ENCODE assay signal across 8 mouse cellular contexts in the genomic region with DNA sequence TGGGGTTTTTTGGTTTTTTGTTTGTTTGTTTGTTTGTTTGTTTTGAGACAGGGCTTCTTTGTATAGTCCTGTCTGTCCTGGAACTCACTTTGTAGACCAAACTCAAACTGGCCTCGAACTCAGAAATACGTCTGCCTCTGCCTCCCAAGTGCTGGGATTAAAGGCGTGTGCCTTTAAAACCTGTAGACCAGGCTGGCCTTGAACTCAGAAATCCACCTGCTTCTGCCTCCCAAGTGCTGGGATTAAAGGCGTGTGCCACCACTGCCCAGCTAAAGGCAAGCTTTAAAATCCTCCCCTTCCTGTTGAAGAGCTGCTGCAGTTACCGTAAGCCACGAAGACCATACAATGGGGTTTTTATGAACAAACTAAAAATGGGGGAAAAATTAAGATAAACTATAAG. TPM values are rescaled to one million over a fixed set of nuclear protein-coding genes. Genes with fewer than 3 reads are reported as not detected.
DNase-seq lines count a peak whose midpoint lies in the region; ATAC-seq and TF ChIP-seq lines count a peak whose summit lies in the region.
"Not testable (repeated sequence)": the region's sequence is repeated elsewhere in the genome, so short reads cannot be mapped to it uniquely, and the experiment has no call there.

TSS of gene Larp4 (plus strand) at position 301 of the 400 bp plus-strand sequence.

- intact Hi-C loops in gastrocnemius, postnatal 14 days (cut with DNase I; ENCODE audit: low total_unique reads), result loop anchor here (5.0 kb wide), 1 partner anchor 1357 kb away; the partner anchor contains the start of gene Adcy6
- intact Hi-C loops in heart, postnatal 25 days (cut with DNase I), result not testable (repeated sequence)

- not testable (repeated sequence) for TF ChIP-seq CTCF in MEL (IDR thresholded peaks at IDR 0.05 in 2 of 3, conservative IDR thresholded peaks at IDR 0.05 in 1 of 3; ENCODE audit: control insufficient read depth in 1 of 3, insufficient read depth in 1 of 3, low read depth in 2 of 3, low read length in 3 of 3, poor library complexity in 1 of 3, severe bottlenecking in 1 of 3)

- H3K4me2 ChIP-seq in embryonic facial prominence, embryonic 12.5 days (replicated peaks); kidney, embryonic 16.5 days (replicated peaks; ENCODE audit: low read depth, low read length); limb, embryonic 12.5 days; stomach, embryonic 15.5 days: not testable (repeated sequence)

- not testable (repeated sequence) for H3K27ac ChIP-seq in MEL (ENCODE audit: control insufficient read depth, low read depth, low read length); embryonic facial prominence, embryonic 12.5 days; kidney, embryonic 16.5 days (ENCODE audit: low read length); limb, embryonic 12.5 days; stomach, embryonic 15.5 days

- TF ChIP-seq EP300 in MEL (IDR thresholded peaks at IDR 0.05; ENCODE audit: low read depth in 1 of 2, low read length in 2 of 2), result not testable (repeated sequence)

- peaks cover 0 to 20% of the 10 kb centered on the region in 2 experiments; a peak in 3 of 4 replicates for H3K36me3 ChIP-seq in MEL (ENCODE audit: control insufficient read depth in 1 of 2, insufficient read depth in 2 of 2, low read length in 2 of 2)
- not testable (repeated sequence) for H3K36me3 ChIP-seq in embryonic facial prominence, embryonic 12.5 days; kidney, embryonic 16.5 days (ENCODE audit: insufficient read depth, low read length); limb, embryonic 12.5 days; stomach, embryonic 15.5 days

- not testable (repeated sequence) for H3K9me3 ChIP-seq in MEL (replicated peaks; ENCODE audit: insufficient read depth, low read length); embryonic facial prominence, embryonic 12.5 days; kidney, embryonic 16.5 days (ENCODE audit: low read length); limb, embryonic 12.5 days; stomach, embryonic 15.5 days

- not testable (repeated sequence) for TF ChIP-seq POLR2A in MEL (IDR thresholded peaks at IDR 0.05; ENCODE audit: control insufficient read depth in 1 of 2, insufficient read depth in 1 of 2, low read depth in 1 of 2, low read length in 2 of 2, poor library complexity in 1 of 2)

- TF ChIP-seq RAD21 in MEL (IDR thresholded peaks at IDR 0.05; ENCODE audit: low read depth, low read length), result not testable (repeated sequence)

- ATAC-seq in embryonic facial prominence, embryonic 12.5 days (ENCODE audit: insufficient number of reproducible peaks, insufficient read depth, low FRiP score, low TSS enrichment); kidney, embryonic 16.5 days (ENCODE audit: low FRiP score, low TSS enrichment); limb, embryonic 12.5 days (ENCODE audit: insufficient number of reproducible peaks, insufficient read depth, low FRiP score, low TSS enrichment, low read depth); megakaryocyte-erythroid progenitor cell, adult 5-6 weeks (replicated peaks; ENCODE audit: low FRiP score, low TSS enrichment, poor library complexity, severe bottlenecking); stomach, embryonic 15.5 days (ENCODE audit: insufficient read depth, low FRiP score, low read depth): not testable (repeated sequence)

- WGBS in embryonic facial prominence, embryonic 12.5 days, result 82% methylated on average over 6 of the region's 6 CpGs
- WGBS in kidney, embryonic 16.5 days, result 84% methylated on average over 6 of the region's 6 CpGs
- WGBS in limb, embryonic 12.5 days, result 89% methylated on average over 6 of the region's 6 CpGs
- WGBS in stomach, embryonic 15.5 days, result 83% methylated on average over 6 of the region's 6 CpGs

- peaks cover 20% of the 10 kb centered on the region for H3K79me2 ChIP-seq in MEL (ENCODE audit: control insufficient read depth, insufficient read depth, low read length, poor library complexity)

- H3K27me3 ChIP-seq in MEL (ENCODE audit: control insufficient read depth in 1 of 2, insufficient read depth in 2 of 2, low read length in 2 of 2), result peaks cover 10 to 25% of the 10 kb centered on the region in 2 experiments
- not testable (repeated sequence) for H3K27me3 ChIP-seq in embryonic facial prominence, embryonic 12.5 days; kidney, embryonic 16.5 days (ENCODE audit: insufficient read depth, low read length); limb, embryonic 12.5 days; stomach, embryonic 15.5 days (replicated peaks)

- not testable (repeated sequence) for H3K9ac ChIP-seq in MEL (ENCODE audit: control insufficient read depth, low read depth, low read length, poor library complexity, severe bottlenecking); embryonic facial prominence, embryonic 12.5 days; kidney, embryonic 16.5 days (replicated peaks; ENCODE audit: low read length); limb, embryonic 12.5 days (replicated peaks); stomach, embryonic 15.5 days

- not testable (repeated sequence) for DNase-seq in MEL (ENCODE audit: low read depth, low spot score); gastrocnemius, postnatal 14 days; heart, postnatal 25 days (ENCODE audit: low spot score)

- not testable (repeated sequence) for H3K4me3 ChIP-seq in MEL (ENCODE audit: control insufficient read depth in 1 of 2, insufficient read depth in 1 of 2, low read depth in 2 of 2, low read length in 2 of 2); embryonic facial prominence, embryonic 12.5 days; kidney, embryonic 16.5 days (ENCODE audit: low read length); limb, embryonic 12.5 days (replicated peaks); stomach, embryonic 15.5 days (replicated peaks)

- peaks cover 7 to 11% of the 10 kb centered on the region in 2 experiments for H3K4me1 ChIP-seq in MEL (ENCODE audit: control insufficient read depth in 1 of 2, insufficient read depth in 2 of 2, low read length in 2 of 2)
- H3K4me1 ChIP-seq in embryonic facial prominence, embryonic 12.5 days; kidney, embryonic 16.5 days (ENCODE audit: insufficient read depth, low read length); limb, embryonic 12.5 days (replicated peaks); stomach, embryonic 15.5 days: not testable (repeated sequence)

RNA-seq across cellular contexts. Expression of gene Larp4, which starts in this region (rescaled TPM):
- total RNA-seq in MEL (2012; rRNA removed), result 193 and 198 TPM in 2 replicates
- 100 to 1,000 TPM; 168 to 216 TPM for polyA plus RNA-seq in MEL (2012; ENCODE audit: insufficient read depth in 1 of 2, insufficient read length in 2 of 2, low read depth in 1 of 2, low replicate concordance in 2 of 2, missing spikeins in 1 of 2)
- 29.9 and 31.0 TPM in 2 replicates for polyA plus RNA-seq in embryonic facial prominence, embryonic 12.5 days (2016; fragmentation: Nextera tagmentation; extraction: Ambion mirVana)
- total RNA-seq in gastrocnemius, postnatal 14 days (2021), result 10 to 100 TPM; 40.4 to 41.9 TPM
- total RNA-seq in heart, postnatal 25 days (2021), result 10 to 100 TPM; 57.7 to 64.3 TPM
- 33.7 and 39.6 TPM in 2 replicates for polyA plus RNA-seq in kidney, embryonic 16.5 days (2015; fragmentation: Nextera tagmentation; extraction: Ambion mirVana)
- polyA plus RNA-seq in limb, embryonic 12.5 days (2016; fragmentation: Nextera tagmentation; extraction: Ambion mirVana), result 29.5 and 34.8 TPM in 2 replicates
- 103 and 124 TPM in 2 replicates for total RNA-seq in megakaryocyte-erythroid progenitor cell, adult 5-6 weeks (2014; fragmentation: Nextera tagmentation)
- 121 and 122 TPM in 2 replicates for total RNA-seq in megakaryocyte-erythroid progenitor cell, adult 5-6 weeks (2017)
- 34.2 and 39.3 TPM in 2 replicates for polyA plus RNA-seq in stomach, embryonic 15.5 days (2015; fragmentation: Nextera tagmentation; extraction: Ambion mirVana)
